Mouse (Mus musculus) G1E (cell line): ENCODE results near the gene Galntl5.

Experiments used
- CTCF ChIP-seq: IDR thresholded peaks from 2 replicates; pipeline ENCODE4 v1.5.1; 2012; ENCODE audit warnings: low read depth, low read length, inconsistent platforms, mixed read lengths
- GATA1 ChIP-seq: IDR thresholded peaks from 2 replicates; pipeline ENCODE4 v1.6.1; 2012; ENCODE audit warnings: borderline replicate concordance, low read length, inconsistent platforms, mixed read lengths
- GATA2 ChIP-seq: IDR thresholded peaks from 2 replicates; pipeline ENCODE4 v1.6.1; 2012; ENCODE audit warnings: low read depth, low read length, inconsistent platforms, borderline replicate concordance
- POLR2AphosphoS5 ChIP-seq: IDR thresholded peaks from 2 replicates; pipeline ENCODE4 v1.6.1; 2012; ENCODE audit warnings: low read depth, low read length, inconsistent platforms; ENCODE audit not compliant: insufficient replicate concordance
- TAL1 ChIP-seq: conservative IDR thresholded peaks from 2 replicates; pipeline ENCODE4 v1.6.1; 2012; ENCODE audit warnings: low read depth, low read length, inconsistent platforms, mixed read lengths

DNA sequence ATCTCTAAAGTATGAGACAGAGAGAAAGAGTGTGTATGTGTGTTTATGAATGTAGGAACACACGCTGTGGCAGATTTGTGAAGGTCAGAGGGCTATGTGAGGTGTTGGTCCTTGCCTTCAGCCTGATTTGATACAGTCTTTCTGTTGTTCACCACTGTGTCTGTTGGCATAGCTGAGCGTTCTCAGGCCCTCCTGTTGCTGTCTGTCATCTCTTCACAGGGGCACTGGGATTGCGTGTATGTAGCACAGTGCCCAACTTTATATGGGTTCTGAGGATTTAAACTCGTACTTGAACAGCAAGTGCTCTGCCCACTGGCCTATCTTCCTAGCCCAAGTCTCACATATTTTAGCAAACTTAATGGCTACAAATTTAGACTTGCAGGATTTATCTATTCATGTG, 2.3 kb downstream of the Galntl5 start:
- TF ChIP-seq CTCF (no peak), TAL1 (no peak), GATA1 (no peak), POLR2AphosphoS5 (no peak), GATA2 (no peak)
